7 mouse cellular contexts compared by ENCODE assay signal in the genomic region with DNA sequence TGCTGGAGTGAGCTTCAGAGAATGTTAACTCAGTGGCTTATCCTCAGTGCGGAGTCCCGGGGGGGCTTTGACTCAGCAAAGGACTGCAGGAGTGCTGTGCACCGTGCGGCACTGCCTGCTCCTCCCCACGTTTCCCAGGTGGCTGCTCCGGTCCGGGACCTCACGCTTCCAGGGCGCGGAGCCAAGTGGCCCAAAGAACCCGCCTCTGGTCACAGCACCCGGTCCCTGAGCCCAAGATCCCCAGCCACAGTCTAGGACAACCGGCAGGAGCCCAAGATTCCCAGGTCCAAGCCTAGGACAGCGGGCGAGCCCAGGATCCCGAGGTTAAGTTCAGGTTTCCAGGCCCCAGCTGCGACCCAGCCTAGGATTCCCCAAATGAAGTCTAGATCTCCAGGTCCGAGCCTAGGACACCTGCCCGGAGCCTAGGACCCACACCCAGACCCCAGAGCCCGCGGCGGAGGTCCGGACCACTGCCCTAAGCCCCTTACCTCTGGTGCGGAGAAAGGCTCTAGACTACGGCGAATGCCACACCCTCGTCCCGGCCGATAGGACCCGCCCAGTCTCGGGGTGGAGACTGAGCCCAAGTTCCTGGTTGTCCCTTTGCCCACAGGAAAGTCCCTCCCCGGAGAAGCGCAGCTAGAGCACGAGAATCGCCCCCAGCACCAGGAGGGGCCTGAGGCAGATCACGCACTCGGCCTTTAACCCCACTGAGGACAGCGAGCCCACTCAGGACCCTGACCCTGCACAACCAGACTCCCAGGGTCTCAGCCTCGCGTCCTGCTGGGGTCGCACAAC. TPM values are rescaled to one million over a fixed set of nuclear protein-coding genes. Genes with fewer than 3 reads are reported as not detected.
DNase-seq lines count a peak whose midpoint lies in the region; ATAC-seq and TF ChIP-seq lines count a peak whose summit lies in the region.

Gene Anxa4, minus strand, starts transcription at position 564 of the 795 bp plus-strand sequence.

- H3K4me2 ChIP-seq in hindbrain, postnatal 0 days (ENCODE audit: low read depth, low read length): peak within 1 kb of the TSS; percentile 66
- peak within 1 kb of the TSS; percentile 83 for H3K4me2 ChIP-seq in liver, embryonic 13.5 days

- H3K9me3 ChIP-seq in hindbrain, postnatal 0 days (ENCODE audit: low read length): no peaks in the 10 kb centered on the region
- H3K9me3 ChIP-seq in liver, embryonic 13.5 days (replicated peaks): no peaks in the 10 kb centered on the region

- peak within 1 kb of the TSS; percentile 41; the same call in 1 of the 2 replicates for H3K9ac ChIP-seq in hindbrain, postnatal 0 days (replicated peaks; ENCODE audit: low read length)
- peak within 1 kb of the TSS; percentile 65 for H3K9ac ChIP-seq in liver, embryonic 13.5 days

- no peak within 1 kb of the TSS for H3K27ac ChIP-seq in hindbrain, postnatal 0 days
- H3K27ac ChIP-seq in liver, embryonic 13.5 days: no peak within 1 kb of the TSS

- DNase-seq in NIH3T3 (ENCODE audit: low read depth): peak; percentile 85
- peak; percentile 28 for DNase-seq in c-Kit-positive CD71-positive TER-119-positive erythroid progenitor cells, embryonic 14.5 days (ENCODE audit: low spot score)
- DNase-seq in gastrocnemius, postnatal 10 days: peak; percentile 79
- peak; percentile 6 for DNase-seq in hindbrain, postnatal 0 days (ENCODE audit: low spot score)
- DNase-seq in liver, embryonic 13.5 days: peak; percentile 50
- peak; percentile 61 for DNase-seq in naive thymus-derived CD4-positive, alpha-beta T cell, adult 2 months (ENCODE audit: low read depth)
- peak; percentile 49 to 59 for DNase-seq in thymus, adult 18-20 months

- 3% methylated on average over 41 of the region's 41 CpGs for WGBS in hindbrain, postnatal 0 days
- under 1% methylated on average over 41 of the region's 41 CpGs for WGBS in liver, embryonic 13.5 days (ENCODE audit: insufficient replicate concordance)

- peak within 1 kb of the TSS; percentile 44 for H3K4me3 ChIP-seq in hindbrain, postnatal 0 days (ENCODE audit: low read length)
- H3K4me3 ChIP-seq in liver, embryonic 13.5 days (replicated peaks): peak within 1 kb of the TSS; percentile 66

- H3K36me3 ChIP-seq in hindbrain, postnatal 0 days (ENCODE audit: insufficient read depth, low read length): no peaks in the 10 kb centered on the region
- H3K36me3 ChIP-seq in liver, embryonic 13.5 days: no peaks in the 10 kb centered on the region

- 0 out of 2 replicates have a peak, but pooled peaks cover 5% of the 10 kb centered on the region for H3K4me1 ChIP-seq in hindbrain, postnatal 0 days (ENCODE audit: insufficient read depth, low read length)
- H3K4me1 ChIP-seq in liver, embryonic 13.5 days (replicated peaks): peaks cover 18% of the 10 kb centered on the region

- no peak for TF ChIP-seq CTCF in hindbrain, postnatal 0 days (IDR thresholded peaks at IDR 0.05; ENCODE audit: low read depth)

- ATAC-seq in hindbrain, postnatal 0 days: no peak
- ATAC-seq in liver, embryonic 13.5 days (ENCODE audit: low read depth): peak; percentile 83

- H3K27me3 ChIP-seq in hindbrain, postnatal 0 days (ENCODE audit: insufficient read depth, low read length): peaks cover 10% of the 10 kb centered on the region
- H3K27me3 ChIP-seq in liver, embryonic 13.5 days: peaks cover 62% of the 10 kb centered on the region

RNA-seq across cellular contexts. Expression of gene Anxa4, which starts in this region (rescaled TPM):
- total RNA-seq in gastrocnemius, postnatal 10 days (2021): 10 to 100 TPM; 26.8 to 31.3 TPM
- 2.1 and 4.2 TPM in 2 replicates for total RNA-seq in hindbrain, postnatal 0 days (2014; rRNA removed)
- 6.4 and 6.8 TPM in 2 replicates for polyA plus RNA-seq in hindbrain, postnatal 0 days (2015; fragmentation: Nextera tagmentation; extraction: Ambion mirVana)
- polyA plus RNA-seq in liver, embryonic 13.5 days (2015; fragmentation: Nextera tagmentation; extraction: Ambion mirVana): 28.1 and 31.7 TPM in 2 replicates

Comparison
In these comparisons a context has a peak if more than half of its experiments do, and no peak if none do; other contexts are left out.
1. DNase-seq: peak in every context shown above with its lines; median percentile 85 in NIH3T3; 79 in gastrocnemius, postnatal 10 days; 61 in naive thymus-derived CD4-positive, alpha-beta T cell, adult 2 months; 54 in thymus, adult 18-20 months; 50 in liver, embryonic 13.5 days; 28 in c-Kit-positive CD71-positive TER-119-positive erythroid progenitor cells, embryonic 14.5 days; 6 in hindbrain, postnatal 0 days.